Mouse (Mus musculus) liver, adult 2 months (tissue): Measurements from ENCODE around the gene Cobl. TPM values are rescaled to one million over a fixed set of nuclear protein-coding genes. Genes with fewer than 3 reads are reported as not detected.

Source experiments
- DNase-seq: peaks from one replicate; pipeline ENCODE4 v3.0.0-alpha.2; 2011; ENCODE audit warnings: low read depth, low spot score; ENCODE audit errors: extremely low read depth
- H3K27ac ChIP-seq: fragments of 200-500 bp; replicated peaks from 2 replicates; pipeline ENCODE4 v1.5.1; 2012; ENCODE audit warnings: low read depth, mild to moderate bottlenecking, control low read depth, inconsistent platforms, low read length; ENCODE audit not compliant: insufficient read depth
- H3K27me3 ChIP-seq: fragments of 200-500 bp; 2 replicates; pipeline ENCODE4 v1.6.1; 2012; ENCODE audit warnings: mild to moderate bottlenecking, moderate library complexity, low read length, inconsistent platforms; ENCODE audit not compliant: control insufficient read depth, insufficient read depth
- H3K36me3 ChIP-seq: fragments of 200-500 bp; 2 replicates; pipeline ENCODE4 v1.6.1; 2012; ENCODE audit warnings: low read length, inconsistent platforms; ENCODE audit not compliant: control insufficient read depth, insufficient read depth
- H3K4me1 ChIP-seq: fragments of 200-500 bp; 2 replicates; pipeline ENCODE4 v1.6.1; 2011; ENCODE audit warnings: low read length; ENCODE audit not compliant: control insufficient read depth, insufficient read depth
- H3K4me3 ChIP-seq: fragments of 200-500 bp; 2 replicates; pipeline ENCODE4 v1.5.1; 2011; ENCODE audit warnings: low read depth, mild to moderate bottlenecking, control low read depth, low read length, moderate library complexity; ENCODE audit not compliant: insufficient read depth
- H3K79me2 ChIP-seq: fragments of 200-500 bp; 2 replicates; pipeline ENCODE4 v1.6.1; 2012; ENCODE audit warnings: inconsistent platforms, mild to moderate bottlenecking, low read length, moderate library complexity; ENCODE audit not compliant: control insufficient read depth, insufficient read depth
- H3K9ac ChIP-seq: fragments of 200-500 bp; 2 replicates; pipeline ENCODE4 v1.6.1; 2012; ENCODE audit warnings: low read depth, mild to moderate bottlenecking, control low read depth, inconsistent platforms, low read length
- CTCF ChIP-seq: fragments of 200-500 bp; IDR thresholded peaks from 2 replicates; pipeline ENCODE4 v1.5.1; 2011; ENCODE audit warnings: low read depth, low read length, control low read depth
- POLR2A ChIP-seq: fragments of 200-500 bp; IDR thresholded peaks from 2 replicates; pipeline ENCODE4 v1.6.1; 2011; ENCODE audit warnings: low read length, control low read depth; ENCODE audit not compliant: insufficient read depth; ENCODE audit errors: extremely low read depth
- WGBS: fragments of 180-500 bp; shearing (Covaris S2); methylation state at CpG from one replicate; pipeline ENCODE4 v1.1.7; 2018; 5-methylcytosine and 5-hydroxymethylcytosine counted together
- polyA plus RNA-seq: library from polyadenylated mRNA; depleted of rRNA; stranded (reverse); fragments of >200 nt; gene quantifications from 2 replicates; pipeline ENCODE4 v1.2.3, GENCODE M21; 2012
- total RNA-seq: library from RNA; depleted of rRNA; stranded (reverse); fragments of >200 nt; gene quantifications from 2 replicates; pipeline ENCODE4 v1.2.3, GENCODE M21; 2014

Cobl gene
- total and polyA plus RNA-seq, 2 experiments: 4.2 to 5.7 TPM

GRCm38 (mm10) chr11:12195390-12195789, 269.4 kb downstream of the Cobl start:
- Histone ChIP-seq H3K4me3 (no peak overlapping the region), H3K27me3 (peaks cover 5% of the 10 kb centered on the region; the same call in 1 of the 2 replicates), H3K4me1 (peaks cover 5% of the 10 kb centered on the region), H3K79me2 (no peaks in the 10 kb centered on the region), H3K27ac (no peak overlapping the region), H3K36me3 (no peaks in the 10 kb centered on the region), H3K9ac (no peak overlapping the region)
- WGBS: 91% methylated on average over 3 of the region's 3 CpGs
- TF ChIP-seq POLR2A (no peak), CTCF (no peak)
- DNase-seq: no peak

GRCm38 (mm10) chr11:12193369-12193768, 271.4 kb downstream of the Cobl start:
- Histone ChIP-seq H3K9ac (no peak overlapping the region), H3K36me3 (no peaks in the 10 kb centered on the region), H3K4me1 (peaks cover 10% of the 10 kb centered on the region), H3K27me3 (no peaks in the 10 kb centered on the region; the same call in 1 of the 2 replicates), H3K27ac (no peak overlapping the region), H3K79me2 (no peaks in the 10 kb centered on the region), H3K4me3 (no peak overlapping the region)
- WGBS: 82% methylated on average over 4 of the region's 4 CpGs
- TF ChIP-seq POLR2A (no peak), CTCF (no peak)
- DNase-seq: no peak

GRCm38 (mm10) chr11:12191386-12191785, 273.4 kb downstream of the Cobl start:
- H3K27me3 ChIP-seq: peaks cover 2% of the 10 kb centered on the region; the same call in 1 of the 2 replicates
- no peak overlapping the region for H3K27ac ChIP-seq

GRCm38 (mm10) chr11:12190417-12190816, 274.3 kb downstream of the Cobl start:
- no peak overlapping the region for H3K4me3 ChIP-seq
- 13% methylated on average over 1 of the region's 1 CpGs for WGBS
- no peaks in the 10 kb centered on the region for H3K36me3 ChIP-seq
- no peak overlapping the region for H3K27ac ChIP-seq
- H3K79me2 ChIP-seq: no peaks in the 10 kb centered on the region
- peak; percentile 85 for DNase-seq
- H3K4me1 ChIP-seq: peaks cover 10% of the 10 kb centered on the region
- no peak for TF ChIP-seq CTCF
- no peak for TF ChIP-seq POLR2A
- H3K9ac ChIP-seq: no peak overlapping the region
- peaks cover 2% of the 10 kb centered on the region; the same call in 1 of the 2 replicates for H3K27me3 ChIP-seq

More at GRCm38 (mm10) chr11:12191386-12191785, 273.4 kb downstream of the Cobl start:
- Histone ChIP-seq H3K79me2 (no peaks in the 10 kb centered on the region), H3K4me3 (no peak overlapping the region), H3K4me1 (peaks cover 10% of the 10 kb centered on the region), H3K36me3 (no peaks in the 10 kb centered on the region), H3K9ac (no peak overlapping the region)
- peak; percentile 59 for DNase-seq
- 35% methylated on average over 2 of the region's 2 CpGs for WGBS
- TF ChIP-seq CTCF: no peak
- TF ChIP-seq POLR2A: no peak
